Mouse (Mus musculus): ENCODE data around the gene Nrxn2.

GRCm38 (mm10) chr19:6389803-6390202 is 28.7 kb upstream of the Nrxn2 start:
- TF ChIP-seq TAL1 (conservative IDR thresholded peaks at IDR 0.05; ENCODE audit: low read depth, low read length): no peak
- TF ChIP-seq CTCF (IDR thresholded peaks at IDR 0.05; ENCODE audit: low read depth, low read length): no peak
- no peak for TF ChIP-seq GATA1 (IDR thresholded peaks at IDR 0.05; ENCODE audit: borderline replicate concordance, low read length)
- no peak for TF ChIP-seq POLR2AphosphoS5 (IDR thresholded peaks at IDR 0.05; ENCODE audit: insufficient replicate concordance, low read depth, low read length)
- TF ChIP-seq GATA2 (IDR thresholded peaks at IDR 0.05; ENCODE audit: borderline replicate concordance, low read depth, low read length): no peak

Measured in G1E (cell line).